ENCODE assay signal across 28 mouse cellular contexts in the genomic region with DNA sequence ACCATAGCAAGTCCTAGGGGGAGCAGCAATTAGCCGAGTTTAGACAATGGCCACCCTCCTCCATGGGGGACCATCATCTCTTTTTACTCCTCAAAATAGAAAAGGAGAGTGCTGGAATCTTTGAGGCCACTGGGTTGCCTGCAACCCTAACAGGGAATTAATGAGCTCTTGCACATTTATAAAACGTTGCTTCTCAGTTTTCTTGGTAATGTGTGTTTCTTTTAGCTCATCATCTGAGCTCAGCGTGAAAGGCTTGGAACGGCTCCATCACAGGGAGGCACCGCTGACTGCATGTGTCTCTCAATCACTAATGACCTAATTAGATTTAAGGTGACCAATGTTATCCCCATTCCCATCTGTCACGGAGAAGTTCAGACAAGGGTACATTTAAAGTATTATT.
DNase-seq lines count a peak whose midpoint lies in the region; ATAC-seq and TF ChIP-seq lines count a peak whose summit lies in the region.
"Had no signal": no experiment of that assay in that cellular context is flagged by ENCODE, and none has a peak within 500 bp of the region (broad histone marks: within the 10 kb centered on the region; RNA-seq: fewer than 3 reads in every experiment).

No protein-coding gene starts in this region.

- no peak overlapping the region for H3K27ac ChIP-seq in forebrain, embryonic 11.5 days (ENCODE audit: low read depth, low read length)
- H3K27ac ChIP-seq in forebrain, postnatal 0 days (ENCODE audit: low read depth, low read length) = no peak overlapping the region
- no peak overlapping the region for H3K27ac ChIP-seq in midbrain, postnatal 0 days (ENCODE audit: low read depth, low read length)
- no peak overlapping the region for H3K27ac ChIP-seq in midbrain, embryonic 11.5 days (ENCODE audit: low read depth, low read length)
- H3K27ac ChIP-seq: gastrocnemius, adult 2 months; heart, embryonic 15.5 days; hindbrain, embryonic 13.5 days; intestine, embryonic 15.5 days; left cerebral cortex, adult 2 months; limb, embryonic 10.5 days; liver, embryonic 15.5 days; lung, embryonic 15.5 days; neural tube, embryonic 12.5 days; stomach, embryonic 15.5 days had no signal

- ATAC-seq in forebrain, embryonic 11.5 days (replicated peaks; ENCODE audit: low FRiP score) = 0 out of 2 replicates have a peak, but pooled peaks have one; percentile 46
- no peak for ATAC-seq in forebrain, postnatal 0 days
- ATAC-seq in midbrain, postnatal 0 days (ENCODE audit: low FRiP score) = no peak
- no peak for ATAC-seq in midbrain, embryonic 11.5 days (ENCODE audit: low FRiP score)
- ATAC-seq: intestine, embryonic 15.5 days had no signal

- no peak overlapping the region for H3K4me3 ChIP-seq in forebrain, embryonic 11.5 days (ENCODE audit: low read depth, low read length)
- H3K4me3 ChIP-seq in forebrain, postnatal 0 days (ENCODE audit: low read depth, low read length) = no peak overlapping the region
- no peak overlapping the region for H3K4me3 ChIP-seq in midbrain, postnatal 0 days (ENCODE audit: low read depth, low read length)
- no peak overlapping the region for H3K4me3 ChIP-seq in midbrain, embryonic 11.5 days (ENCODE audit: low read depth, low read length)
- H3K4me3 ChIP-seq: gastrocnemius, adult 2 months; heart, embryonic 15.5 days; hindbrain, embryonic 13.5 days; intestine, embryonic 15.5 days; left cerebral cortex, adult 2 months; limb, embryonic 10.5 days; liver, embryonic 15.5 days; lung, embryonic 15.5 days; megakaryocyte, embryonic 14.5 days; neural tube, embryonic 12.5 days; stomach, embryonic 15.5 days had no signal

- no peak for TF ChIP-seq CTCF in forebrain, postnatal 0 days (IDR thresholded peaks at IDR 0.05; ENCODE audit: low read depth)
- TF ChIP-seq CTCF in midbrain, postnatal 0 days (IDR thresholded peaks at IDR 0.05) = no peak

- peak; percentile 5 to 10 for DNase-seq in cerebellum, adult 18-20 months
- DNase-seq in cerebellum, adult 8-10 months = no peak
- DNase-seq in forebrain, embryonic 11.5 days (ENCODE audit: low spot score) = no peak
- DNase-seq in forebrain, postnatal 0 days = no peak
- DNase-seq in midbrain, postnatal 0 days (ENCODE audit: low spot score) = peak; percentile 48
- DNase-seq in midbrain, embryonic 11.5 days (ENCODE audit: low spot score, missing footprints) = no peak
- no peak for DNase-seq in spleen, postnatal 10 days (ENCODE audit: low spot score in 2 of 2)
- DNase-seq: adrenal gland, postnatal 14 days; gastrocnemius, adult 2 months; heart, postnatal 36 days; kidney, adult 8-10 months; kidney, postnatal 10 days; liver; lung, postnatal 36 days; midbrain, embryonic 14.5 days; right cerebral cortex, adult 18-20 months; right cerebral cortex, postnatal 4 days; thymus, postnatal 36 days had no signal

- no peaks in the 10 kb centered on the region; the same call in 1 of the 2 replicates for H3K9me3 ChIP-seq in forebrain, embryonic 11.5 days (ENCODE audit: control insufficient read depth, low read length)
- H3K9me3 ChIP-seq in forebrain, postnatal 0 days (ENCODE audit: low read length) = no peaks in the 10 kb centered on the region
- no peaks in the 10 kb centered on the region for H3K9me3 ChIP-seq in midbrain, postnatal 0 days (ENCODE audit: low read length)
- H3K9me3 ChIP-seq in midbrain, embryonic 11.5 days (ENCODE audit: control insufficient read depth, low read length) = no peaks in the 10 kb centered on the region
- H3K9me3 ChIP-seq: heart, embryonic 15.5 days; hindbrain, embryonic 13.5 days; intestine, embryonic 15.5 days; limb, embryonic 10.5 days; lung, embryonic 15.5 days; neural tube, embryonic 12.5 days; stomach, embryonic 15.5 days had no signal

- 25% methylated on average over 6 of the region's 6 CpGs for WGBS in forebrain, embryonic 11.5 days
- 9% methylated on average over 6 of the region's 6 CpGs for WGBS in forebrain, postnatal 0 days
- WGBS in midbrain, postnatal 0 days = 43% methylated on average over 6 of the region's 6 CpGs
- WGBS in midbrain, embryonic 11.5 days = 61% methylated on average over 6 of the region's 6 CpGs

- H3K4me1 ChIP-seq in forebrain, embryonic 11.5 days (replicated peaks; ENCODE audit: control insufficient read depth, insufficient read depth, low read length) = no peaks in the 10 kb centered on the region; the same call in 1 of the 2 replicates
- H3K4me1 ChIP-seq in forebrain, postnatal 0 days (ENCODE audit: insufficient read depth) = no peaks in the 10 kb centered on the region
- H3K4me1 ChIP-seq in midbrain, postnatal 0 days (ENCODE audit: insufficient read depth, low read length) = no peaks in the 10 kb centered on the region
- no peaks in the 10 kb centered on the region for H3K4me1 ChIP-seq in midbrain, embryonic 11.5 days (ENCODE audit: control insufficient read depth, insufficient read depth, low read length)
- H3K4me1 ChIP-seq: heart, embryonic 15.5 days; intestine, embryonic 15.5 days; limb, embryonic 10.5 days; liver, embryonic 15.5 days; lung, embryonic 15.5 days; megakaryocyte, embryonic 14.5 days; neural tube, embryonic 12.5 days; stomach, embryonic 15.5 days had no signal

- H3K36me3 ChIP-seq in forebrain, embryonic 11.5 days (ENCODE audit: control insufficient read depth, insufficient read depth, low read length) = no peaks in the 10 kb centered on the region
- H3K36me3 ChIP-seq in forebrain, postnatal 0 days (ENCODE audit: insufficient read depth) = no peaks in the 10 kb centered on the region
- no peaks in the 10 kb centered on the region for H3K36me3 ChIP-seq in midbrain, postnatal 0 days (ENCODE audit: insufficient read depth, low read length)
- H3K36me3 ChIP-seq in midbrain, embryonic 11.5 days (ENCODE audit: control insufficient read depth, insufficient read depth, low read length) = no peaks in the 10 kb centered on the region
- H3K36me3 ChIP-seq: heart, embryonic 15.5 days; hindbrain, embryonic 13.5 days; intestine, embryonic 15.5 days; limb, embryonic 10.5 days; liver, embryonic 15.5 days; lung, embryonic 15.5 days; neural tube, embryonic 12.5 days; stomach, embryonic 15.5 days had no signal

- no peak overlapping the region for H3K4me2 ChIP-seq in forebrain, embryonic 11.5 days (ENCODE audit: low read depth, low read length, severe bottlenecking)
- H3K4me2 ChIP-seq in forebrain, postnatal 0 days (ENCODE audit: low read depth) = no peak overlapping the region
- H3K4me2 ChIP-seq in midbrain, postnatal 0 days (ENCODE audit: low read depth, low read length, poor library complexity, severe bottlenecking) = no peak overlapping the region
- no peak overlapping the region for H3K4me2 ChIP-seq in midbrain, embryonic 11.5 days
- H3K4me2 ChIP-seq: heart, embryonic 15.5 days; hindbrain, embryonic 13.5 days; intestine, embryonic 15.5 days; liver, embryonic 15.5 days; lung, embryonic 15.5 days; neural tube, embryonic 12.5 days; stomach, embryonic 15.5 days had no signal

- no peak overlapping the region for H3K9ac ChIP-seq in forebrain, embryonic 11.5 days (ENCODE audit: low read length)
- no peak overlapping the region for H3K9ac ChIP-seq in forebrain, postnatal 0 days
- H3K9ac ChIP-seq in midbrain, postnatal 0 days (replicated peaks; ENCODE audit: low read length, poor library complexity, severe bottlenecking) = no peak overlapping the region
- H3K9ac ChIP-seq in midbrain, embryonic 11.5 days (ENCODE audit: low read length) = no peak overlapping the region
- H3K9ac ChIP-seq: heart, embryonic 15.5 days; hindbrain, embryonic 13.5 days; intestine, embryonic 15.5 days; liver, embryonic 15.5 days; lung, embryonic 15.5 days; neural tube, embryonic 12.5 days; stomach, embryonic 15.5 days had no signal

- no peaks in the 10 kb centered on the region for H3K27me3 ChIP-seq in forebrain, embryonic 11.5 days (ENCODE audit: control insufficient read depth, insufficient read depth, low read length)
- H3K27me3 ChIP-seq in forebrain, postnatal 0 days (ENCODE audit: insufficient read depth, low read length) = no peaks in the 10 kb centered on the region
- no peaks in the 10 kb centered on the region for H3K27me3 ChIP-seq in midbrain, postnatal 0 days (ENCODE audit: insufficient read depth, low read length)
- no peaks in the 10 kb centered on the region for H3K27me3 ChIP-seq in midbrain, embryonic 11.5 days (ENCODE audit: control insufficient read depth, insufficient read depth, low read length)
- H3K27me3 ChIP-seq: heart, embryonic 15.5 days; hindbrain, embryonic 13.5 days; intestine, embryonic 15.5 days; liver, embryonic 15.5 days; lung, embryonic 15.5 days; megakaryocyte, embryonic 14.5 days; neural tube, embryonic 12.5 days; stomach, embryonic 15.5 days had no signal

Comparison
In these comparisons a context has a peak if more than half of its experiments do, and no peak if none do; other contexts are left out.
1. DNase-seq: peak in cerebellum, adult 18-20 months (2 of 2) and midbrain, postnatal 0 days (single experiment); none in cerebellum, adult 8-10 months (single experiment), forebrain, embryonic 11.5 days (single experiment), forebrain, postnatal 0 days (single experiment), midbrain, embryonic 11.5 days (single experiment) and spleen, postnatal 10 days (0 of 2).